Mouse (Mus musculus) E14TG2a.4 (cell line): ENCODE measurements around the gene Mrps21.

ENCODE experiments used
- H3K27me3 ChIP-seq: 2 replicates; pipeline ENCODE4 v1.6.1; 2014; ENCODE audit warnings: low read length, control low read depth; ENCODE audit not compliant: insufficient read depth
- H3K36me3 ChIP-seq: 2 replicates; pipeline ENCODE4 v1.6.1; 2014; ENCODE audit warnings: low read length, control low read depth; ENCODE audit not compliant: insufficient read depth
- H3K4me1 ChIP-seq: replicated peaks from 2 replicates; pipeline ENCODE4 v1.6.1; 2014; ENCODE audit warnings: low read depth, low read length, control low read depth
- H3K4me3 ChIP-seq: replicated peaks from 2 replicates; pipeline ENCODE4 v1.5.1; 2014; ENCODE audit warnings: mild to moderate bottlenecking, low read length
- H3K9me3 ChIP-seq: 2 replicates; pipeline ENCODE4 v1.6.1; 2014; ENCODE audit warnings: low read length, control low read depth
- CTCF ChIP-seq: conservative IDR thresholded peaks from 2 replicates; pipeline ENCODE4 v1.5.1; 2014; ENCODE audit warnings: low read length
- NANOG ChIP-seq: IDR thresholded peaks from 2 replicates; pipeline ENCODE4 v1.6.1; 2014; ENCODE audit warnings: borderline replicate concordance, low read length, mixed read lengths
- POU5F1 ChIP-seq: IDR thresholded peaks from 2 replicates; pipeline ENCODE4 v1.6.1; 2014; ENCODE audit warnings: low read length, borderline replicate concordance

Gene Mrps21

DNA sequence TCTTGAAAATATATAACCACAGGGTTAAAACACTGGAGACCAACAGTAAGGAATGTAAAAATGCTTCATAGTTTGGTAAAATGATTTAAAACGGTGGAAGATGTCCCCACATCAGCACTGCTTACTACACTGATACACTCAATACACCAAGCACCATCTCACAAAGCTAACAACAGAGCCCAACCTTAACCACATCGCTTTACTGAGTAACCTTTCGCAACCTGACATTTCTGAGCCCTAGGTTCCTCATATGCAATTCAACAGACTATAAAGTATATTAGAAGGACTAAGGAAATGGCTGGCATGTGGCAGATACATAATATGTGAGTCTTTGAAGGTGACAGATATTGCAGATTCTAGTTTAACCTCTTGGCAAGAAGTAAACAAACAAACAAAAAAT lies 54.6 kb downstream of the Mrps21 start:
- Histone ChIP-seq H3K9me3 (no peaks in the 10 kb centered on the region), H3K36me3 (peaks cover 18% of the 10 kb centered on the region; the same call in 1 of the 2 replicates), H3K4me3 (0 out of 2 replicates have a peak overlapping the region, but pooled peaks have one; percentile 90), H3K4me1 (peaks cover 59% of the 10 kb centered on the region), H3K27me3 (no peaks in the 10 kb centered on the region)
- no peak for TF ChIP-seq NANOG
- no peak for TF ChIP-seq POU5F1
- no peak for TF ChIP-seq CTCF
